Mouse (Mus musculus) right cerebral cortex, postnatal 10 days (tissue): Measurements from ENCODE around the gene Pcdh9.

Source experiments
- DNase-seq, 2 experiments: peaks; one replicate each; pipeline ENCODE4 v3.0.0; 2021; ENCODE audit warnings: low spot score in 2 of 2

The Pcdh9 gene

DNA sequence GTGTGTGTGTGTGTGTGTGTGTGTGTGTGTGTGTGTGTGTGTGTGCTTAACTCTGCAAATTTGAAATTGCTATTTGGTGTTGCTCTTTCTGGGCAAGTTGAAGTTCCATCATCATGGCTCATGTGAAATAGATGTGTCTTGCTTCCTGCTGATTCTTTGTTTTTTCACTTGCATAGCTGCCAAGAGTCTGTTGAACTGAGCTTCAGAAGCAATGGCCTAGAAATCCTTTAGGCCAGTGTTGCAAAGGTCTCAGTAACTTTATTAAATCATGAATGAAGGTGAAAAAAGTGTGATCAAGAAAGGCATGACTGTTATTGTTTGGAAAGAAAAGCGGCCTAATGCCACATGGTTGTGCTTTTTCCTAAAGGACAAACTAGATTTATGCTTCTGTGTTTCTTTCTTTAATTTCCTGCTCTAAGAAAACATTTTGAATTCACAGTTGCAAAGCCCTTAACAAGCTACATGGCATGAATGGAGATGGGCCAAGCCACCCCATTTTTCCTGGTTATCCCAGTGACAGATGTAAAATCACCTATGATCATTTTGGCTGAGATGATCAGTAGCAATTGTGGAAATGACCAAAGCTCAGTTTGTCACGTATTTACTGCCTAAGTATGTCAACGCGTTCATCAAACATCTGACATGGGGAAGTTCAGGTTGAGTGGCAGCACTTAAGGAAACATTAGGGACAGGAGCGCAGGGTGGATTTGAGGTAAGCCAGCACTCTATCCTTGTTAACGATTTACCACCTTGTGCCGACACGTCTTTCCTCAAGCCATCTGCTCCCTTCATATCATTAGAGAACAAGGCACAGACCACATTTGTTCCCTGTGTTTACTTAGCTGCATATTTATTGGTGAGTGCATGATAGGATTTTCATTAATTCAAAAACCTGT lies 850.9 kb downstream of the Pcdh9 start:
- DNase-seq = no peak

- peak; percentile 65 to 74 for DNase-seq
These were observed 881.1 kb downstream of the Pcdh9 start for GRCm38 (mm10) chr14:93009147-93010064.
